8 mouse cellular contexts compared by ENCODE assay signal in genomic region chr1:119082231-119082991, GRCm38 (mm10). TPM values are rescaled to one million over a fixed set of nuclear protein-coding genes. Genes with fewer than 3 reads are reported as not detected.
A peak's percentile ranks its signal among the peaks of the same experiment; 100 is the strongest.
DNase-seq lines count a peak whose midpoint lies in the region; ATAC-seq and TF ChIP-seq lines count a peak whose summit lies in the region.

No protein-coding gene starts in this region.

- intact Hi-C loops in gastrocnemius, postnatal 36 days (cut with DNase I): loop anchor here (5.0 to 10.0 kb wide), 2 partner anchors 235 to 518 kb away; no protein-coding TSS in a partner anchor

- peak; percentile 93 for TF ChIP-seq CTCF in lung, embryonic 14.5 days (IDR thresholded peaks at IDR 0.05; ENCODE audit: low read depth)

- no peaks in the 10 kb centered on the region for H3K36me3 ChIP-seq in lung, embryonic 14.5 days (ENCODE audit: insufficient read depth)

- peak; percentile 48; the same call in 1 of the 2 replicates for ATAC-seq in lung, embryonic 14.5 days (ENCODE audit: insufficient read depth)

- H3K4me3 ChIP-seq in lung, embryonic 14.5 days (ENCODE audit: low read depth, low read length): no peak overlapping the region

- peak; percentile 50 for DNase-seq in urinary bladder, postnatal 25 days (ENCODE audit: low spot score)
- no peak for DNase-seq in urinary bladder, postnatal 4 days (ENCODE audit: low spot score in 2 of 2)
- peak; percentile 77 to 79 for DNase-seq in cerebellum, postnatal 14 days
- peak; percentile 34 to 39 for DNase-seq in gastrocnemius, postnatal 36 days
- DNase-seq in kidney, postnatal 14 days: peak; percentile 52
- peak; percentile 80 for DNase-seq in lung, embryonic 14.5 days
- peak; percentile 74 for DNase-seq in retina, postnatal 1 day
- no peak for DNase-seq in spleen, adult 12 weeks (ENCODE audit: low spot score)

- no peaks in the 10 kb centered on the region for H3K4me1 ChIP-seq in lung, embryonic 14.5 days (ENCODE audit: insufficient read depth)

- H3K9me3 ChIP-seq in lung, embryonic 14.5 days (ENCODE audit: low read depth, low read length): no peaks in the 10 kb centered on the region

- no peak overlapping the region for H3K4me2 ChIP-seq in lung, embryonic 14.5 days

- 0 out of 2 replicates have a peak, but pooled peaks cover 7% of the 10 kb centered on the region for H3K27me3 ChIP-seq in lung, embryonic 14.5 days (ENCODE audit: insufficient read depth, low read length)

- 37% methylated on average over 12 of the region's 12 CpGs for WGBS in lung, embryonic 14.5 days

- H3K27ac ChIP-seq in lung, embryonic 14.5 days (ENCODE audit: low read depth): no peak overlapping the region

- H3K9ac ChIP-seq in lung, embryonic 14.5 days: no peak overlapping the region

RNA-seq across cellular contexts. Expression of gene Gli2, which starts 29.0 kb away (rescaled TPM):
- 1 to 10 TPM; 1.1 to 2.0 TPM for total RNA-seq in gastrocnemius, postnatal 36 days (2021)
- 13.4 and 15.1 TPM in 2 replicates for polyA plus RNA-seq in lung, embryonic 14.5 days (2014; fragmentation: Nextera tagmentation; extraction: Ambion mirVana)

Comparison
In these comparisons a context has a peak if more than half of its experiments do, and no peak if none do; other contexts are left out.
1. DNase-seq: peak in urinary bladder, postnatal 25 days (single experiment), cerebellum, postnatal 14 days (2 of 2), gastrocnemius, postnatal 36 days (2 of 2), kidney, postnatal 14 days (single experiment), lung, embryonic 14.5 days (single experiment) and retina, postnatal 1 day (single experiment); none in urinary bladder, postnatal 4 days (0 of 2) and spleen, adult 12 weeks (single experiment).